Mouse (Mus musculus) right cerebral cortex, postnatal 14 days (tissue): ENCODE data around the gene Txn1.

Experiments
- DNase-seq: peaks from one replicate; pipeline ENCODE4 v3.0.0; 2022

Gene Txn1

GRCm38 (mm10) chr4:57895140-57895539 lies 61.1 kb downstream of the Txn1 start:
- DNase-seq = no peak
